Mouse (Mus musculus) limb, embryonic 12.5 days (tissue): Measurements from ENCODE around the gene Nup153. TPM values are rescaled to one million over a fixed set of nuclear protein-coding genes. Genes with fewer than 3 reads are reported as not detected.
A peak's percentile ranks its signal among the peaks of the same experiment; 100 is the strongest.

Source experiments
- ATAC-seq: fragments of 200-750 bp; cut with Nextera tagmentation; 2 replicates; pipeline ENCODE4 v1.8.0; 2017; ENCODE audit warnings: low read depth, moderate TSS enrichment; ENCODE audit not compliant: insufficient number of reproducible peaks, insufficient read depth, low FRiP score, low TSS enrichment
- H3K27ac ChIP-seq: fragments of 300-500 bp; sonication (generic); 2 replicates; pipeline ENCODE4 v1.5.1; 2016; ENCODE audit warnings: mild to moderate bottlenecking, moderate library complexity
- H3K27me3 ChIP-seq: fragments of 300-500 bp; sonication (generic); 2 replicates; pipeline ENCODE4 v1.6.1; 2016; ENCODE audit warnings: mild to moderate bottlenecking, moderate library complexity
- H3K36me3 ChIP-seq: fragments of 300-500 bp; sonication (generic); 2 replicates; pipeline ENCODE4 v1.6.1; 2016; ENCODE audit warnings: mild to moderate bottlenecking, moderate library complexity
- H3K4me1 ChIP-seq: fragments of 300-500 bp; sonication (generic); replicated peaks from 2 replicates; pipeline ENCODE4 v1.6.1; 2016
- H3K4me2 ChIP-seq: fragments of 300-500 bp; sonication (generic); 2 replicates; pipeline ENCODE4 v1.6.1; 2016; ENCODE audit warnings: mild to moderate bottlenecking, moderate library complexity
- H3K4me3 ChIP-seq: fragments of 300-500 bp; sonication (generic); replicated peaks from 2 replicates; pipeline ENCODE4 v1.5.1; 2016; ENCODE audit warnings: mild to moderate bottlenecking
- H3K9ac ChIP-seq: fragments of 300-500 bp; sonication (generic); replicated peaks from 2 replicates; pipeline ENCODE4 v1.6.1; 2016; ENCODE audit warnings: mild to moderate bottlenecking, moderate library complexity
- H3K9me3 ChIP-seq: fragments of 300-500 bp; sonication (generic); 2 replicates; pipeline ENCODE4 v1.6.1; 2016; ENCODE audit warnings: mild to moderate bottlenecking, moderate library complexity
- WGBS: fragments of 180-500 bp; shearing (Covaris S2); methylation state at CpG from one replicate; pipeline ENCODE4 v1.1.7; 2016; 5-methylcytosine and 5-hydroxymethylcytosine counted together
- polyA plus RNA-seq: library from polyadenylated mRNA; unstranded; fragments of >200 nt; fragmentation: Nextera tagmentation; extraction: Ambion mirVana; gene quantifications from 2 replicates; pipeline ENCODE4 v1.2.1, GENCODE M21; 2016

The Nup153 gene
- polyA plus RNA-seq, 1 experiment from 2014 or later = 41.0 TPM

DNA sequence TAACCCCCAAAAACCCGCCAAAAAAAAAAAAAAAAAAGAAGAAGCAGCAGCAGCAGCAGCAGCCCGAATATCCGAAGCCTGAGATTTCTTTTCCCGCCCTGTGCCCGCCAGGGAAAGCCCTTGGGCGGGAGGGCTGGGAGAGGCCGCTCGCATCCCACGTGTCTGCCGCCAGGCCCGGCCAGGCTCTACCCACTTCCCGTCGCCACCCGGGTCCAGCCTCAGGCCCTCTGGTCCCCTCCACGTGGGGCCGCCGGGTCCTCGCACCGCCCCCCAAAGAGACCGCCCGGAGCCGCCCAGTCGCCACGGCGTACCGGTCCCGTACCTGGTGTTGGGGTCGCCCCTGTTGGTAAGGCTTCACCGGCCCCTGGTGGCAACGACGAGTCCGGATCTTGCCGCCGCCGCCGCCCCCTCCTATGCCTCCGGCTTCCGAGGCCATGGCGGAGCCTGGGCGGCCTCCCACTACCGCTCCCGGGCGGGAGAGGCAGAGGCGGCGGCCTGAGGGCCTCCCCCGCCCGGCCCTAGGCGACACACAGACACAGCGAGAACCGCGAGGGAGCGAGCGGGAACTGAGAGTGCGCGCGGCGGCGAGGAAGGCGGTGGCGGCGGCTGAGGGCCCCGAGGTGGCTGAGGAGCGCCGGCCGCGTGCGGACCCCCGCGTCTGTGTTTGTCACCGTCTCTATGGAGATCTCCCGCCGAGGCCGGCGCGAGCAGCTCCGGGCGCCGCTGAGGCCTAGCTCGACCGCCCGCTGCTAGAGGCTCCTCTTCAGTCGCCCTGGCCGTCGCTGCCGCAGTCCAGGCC lies 503 bp downstream of the Nup153 start:
- no peaks in the 10 kb centered on the region for H3K27me3 ChIP-seq
- no peaks in the 10 kb centered on the region for H3K9me3 ChIP-seq
- peak overlapping the region; percentile 97 for H3K27ac ChIP-seq
- WGBS = under 1% methylated on average over 84 of the region's 85 CpGs
- H3K4me3 ChIP-seq = peak overlapping the region; percentile 99
- peak; percentile 81 for ATAC-seq
- peaks cover 12% of the 10 kb centered on the region for H3K4me1 ChIP-seq
- no peaks in the 10 kb centered on the region for H3K36me3 ChIP-seq
- H3K9ac ChIP-seq = peak overlapping the region; percentile 96
- H3K4me2 ChIP-seq = peak overlapping the region; percentile 73

DNA sequence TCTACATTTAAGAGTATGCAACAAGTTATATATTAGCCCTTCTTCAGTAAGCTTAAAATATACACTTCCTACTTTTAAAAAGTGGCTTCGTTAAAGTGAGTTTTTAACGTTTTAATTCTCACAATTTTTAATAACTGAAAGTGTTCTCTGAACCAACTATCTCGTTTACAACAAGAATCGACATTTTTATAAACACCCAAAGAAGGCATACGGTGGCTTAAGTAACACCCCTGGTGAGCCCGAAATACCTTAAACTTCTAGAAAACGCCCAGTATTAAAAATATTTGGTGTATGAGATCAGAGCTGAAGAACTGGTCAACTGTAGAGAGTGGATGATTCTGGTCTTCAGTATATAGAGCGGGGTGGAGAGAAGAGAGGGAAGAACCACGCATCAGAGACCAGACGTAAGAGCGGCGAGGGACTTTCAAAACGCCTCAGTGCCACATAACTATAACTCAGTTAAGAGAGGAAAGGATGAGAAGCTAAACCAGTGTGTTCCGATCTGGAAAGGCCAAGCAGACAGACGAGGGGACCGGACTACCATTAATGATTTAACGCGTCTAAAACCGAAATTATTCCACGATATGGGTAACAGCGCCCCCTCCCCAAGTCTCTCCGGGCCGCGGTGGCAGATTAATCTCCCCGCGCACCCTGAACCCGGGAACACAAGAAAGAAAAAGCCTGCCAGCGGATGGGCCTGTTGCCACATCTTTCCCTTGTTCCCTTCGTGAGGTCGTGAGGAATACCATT lies 1.3 kb downstream of the Nup153 start:
- ATAC-seq = no peak
- WGBS = under 1% methylated on average over 30 of the region's 30 CpGs

DNA sequence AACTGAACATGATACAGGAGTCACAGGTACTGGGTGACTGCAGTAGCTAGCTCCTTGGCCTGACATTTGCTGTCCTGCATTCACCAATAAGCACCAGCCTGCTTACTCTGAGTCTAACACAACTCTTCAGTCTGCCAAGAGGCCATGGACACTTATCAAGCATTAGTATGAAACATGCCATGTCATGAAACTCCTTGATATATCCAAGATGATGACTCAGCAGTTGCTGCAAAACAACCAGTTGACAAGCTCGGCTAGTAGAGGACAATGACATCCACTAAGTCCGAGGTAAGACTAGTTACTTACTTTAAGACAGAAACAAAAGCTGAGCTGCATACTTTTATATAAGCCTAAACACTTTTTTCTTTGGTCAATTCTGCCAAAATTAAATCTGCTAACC lies 2.5 kb downstream of the Nup153 start:
- H3K4me1 ChIP-seq = peaks cover 12% of the 10 kb centered on the region
- H3K36me3 ChIP-seq = no peaks in the 10 kb centered on the region
- ATAC-seq = no peak
- H3K4me2 ChIP-seq = peak overlapping the region; percentile 73
- no peaks in the 10 kb centered on the region for H3K9me3 ChIP-seq
- H3K9ac ChIP-seq = no peak overlapping the region
- no peak overlapping the region for H3K4me3 ChIP-seq
- H3K27ac ChIP-seq = no peak overlapping the region
- H3K27me3 ChIP-seq = no peaks in the 10 kb centered on the region
- 44% methylated on average over 2 of the region's 2 CpGs for WGBS

More for the DNA sequence above, 1.3 kb downstream of the Nup153 start:
- H3K4me3 ChIP-seq = peak overlapping the region; percentile 99
- no peaks in the 10 kb centered on the region for H3K9me3 ChIP-seq
- H3K4me2 ChIP-seq = peak overlapping the region; percentile 73
- no peaks in the 10 kb centered on the region for H3K36me3 ChIP-seq
- H3K4me1 ChIP-seq = peaks cover 12% of the 10 kb centered on the region
- H3K27ac ChIP-seq = peak overlapping the region; percentile 97
- H3K27me3 ChIP-seq = no peaks in the 10 kb centered on the region
- H3K9ac ChIP-seq = peak overlapping the region; percentile 96

DNA sequence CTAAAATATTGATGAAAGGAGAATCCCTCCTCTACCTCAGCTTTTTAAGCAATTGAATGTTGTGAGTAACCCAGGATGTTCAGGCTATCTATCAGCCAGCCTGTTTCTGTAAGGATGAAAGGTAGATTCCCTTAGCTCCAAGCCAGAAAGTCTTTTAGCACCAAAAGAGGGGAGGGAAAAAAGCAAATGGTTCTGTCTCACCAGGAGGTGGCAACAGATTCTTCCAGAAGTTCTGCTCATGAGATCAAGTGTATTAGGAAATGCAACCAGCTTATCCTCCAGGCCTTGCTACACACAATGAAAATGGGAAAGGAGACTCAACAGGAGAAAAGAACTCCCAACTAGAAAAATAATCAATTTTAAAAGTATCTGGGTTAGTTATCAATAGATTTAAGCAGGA lies 3.4 kb downstream of the Nup153 start:
- Histone ChIP-seq H3K9me3 (no peaks in the 10 kb centered on the region), H3K36me3 (no peaks in the 10 kb centered on the region), H3K4me1 (peaks cover 12% of the 10 kb centered on the region), H3K27me3 (no peaks in the 10 kb centered on the region), H3K9ac (no peak overlapping the region), H3K27ac (no peak overlapping the region), H3K4me2 (peak overlapping the region; percentile 73; the same call in 1 of the 2 replicates), H3K4me3 (no peak overlapping the region)
- ATAC-seq = no peak

DNA sequence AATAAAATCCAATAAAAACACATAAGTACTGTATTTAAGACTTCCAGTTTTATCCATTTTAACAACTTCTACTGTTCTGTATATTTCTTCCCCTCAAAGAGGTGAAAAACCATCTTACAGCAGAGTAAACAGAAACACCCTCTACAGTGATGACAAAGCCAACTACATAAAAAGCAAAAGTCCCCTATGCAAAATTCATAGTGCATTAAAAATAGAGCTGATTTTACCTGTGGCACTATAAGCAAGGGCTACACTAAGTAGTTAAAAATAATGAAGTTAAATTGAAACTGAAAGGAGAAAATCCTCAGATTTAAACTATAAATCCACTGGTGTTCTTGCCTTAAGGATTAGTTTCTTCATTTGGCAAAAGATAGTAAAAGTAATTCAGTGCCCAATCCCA lies 6.7 kb downstream of the Nup153 start:
- no peaks in the 10 kb centered on the region for H3K27me3 ChIP-seq
- H3K9ac ChIP-seq = no peak overlapping the region
- H3K4me2 ChIP-seq = no peak overlapping the region
- ATAC-seq = no peak
- peaks cover 12% of the 10 kb centered on the region for H3K4me1 ChIP-seq
- peaks cover 11% of the 10 kb centered on the region for H3K36me3 ChIP-seq
- H3K4me3 ChIP-seq = no peak overlapping the region
- H3K27ac ChIP-seq = no peak overlapping the region
- no peaks in the 10 kb centered on the region for H3K9me3 ChIP-seq

DNA sequence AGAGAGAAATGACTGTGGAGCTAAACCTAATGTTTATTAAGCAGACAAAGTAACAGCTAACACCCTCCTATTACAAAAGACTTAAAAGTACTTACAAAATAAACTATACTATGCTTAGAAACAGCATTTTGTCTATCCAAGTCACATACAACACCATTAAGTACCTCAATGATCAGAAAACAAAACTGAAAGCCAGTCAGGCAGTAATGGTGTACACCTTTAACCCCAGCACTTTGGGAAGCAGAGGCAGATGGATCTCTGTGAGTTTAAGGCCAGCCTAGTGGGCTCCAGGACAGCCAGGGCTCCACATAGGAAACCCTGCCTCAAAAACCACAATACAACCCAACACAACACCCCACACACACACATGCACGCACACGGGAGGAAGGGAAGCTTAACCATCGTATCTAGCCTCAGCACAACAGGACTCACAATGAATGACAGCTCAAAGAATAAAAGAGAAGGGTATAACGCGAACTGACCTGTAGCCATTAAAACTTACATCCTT lies 8.8 kb downstream of the Nup153 start:
- no peak for ATAC-seq
- Histone ChIP-seq H3K27ac (no peak overlapping the region), H3K4me2 (no peak overlapping the region), H3K27me3 (no peaks in the 10 kb centered on the region), H3K36me3 (peaks cover 23% of the 10 kb centered on the region), H3K9me3 (no peaks in the 10 kb centered on the region), H3K4me3 (no peak overlapping the region), H3K9ac (no peak overlapping the region), H3K4me1 (no peaks in the 10 kb centered on the region)
- WGBS = 78% methylated on average over 5 of the region's 5 CpGs

GRCm38 (mm10) chr13:46715976-46716639 lies 11.6 kb downstream of the Nup153 start:
- ATAC-seq = no peak
- Histone ChIP-seq H3K27ac (no peak overlapping the region), H3K4me2 (no peak overlapping the region), H3K4me3 (no peak overlapping the region), H3K9ac (no peak overlapping the region), H3K9me3 (no peaks in the 10 kb centered on the region), H3K4me1 (no peaks in the 10 kb centered on the region), H3K36me3 (peaks cover 46% of the 10 kb centered on the region), H3K27me3 (no peaks in the 10 kb centered on the region)
- WGBS = 55% methylated on average over 3 of the region's 3 CpGs

- 94% methylated on average over 5 of the region's 5 CpGs for WGBS
- H3K27ac ChIP-seq = no peak overlapping the region
- no peak for ATAC-seq
- H3K4me3 ChIP-seq = no peak overlapping the region
- no peak overlapping the region for H3K9ac ChIP-seq
- H3K4me2 ChIP-seq = no peak overlapping the region
- peaks cover 65% of the 10 kb centered on the region for H3K36me3 ChIP-seq
- H3K4me1 ChIP-seq = no peaks in the 10 kb centered on the region
- no peaks in the 10 kb centered on the region for H3K9me3 ChIP-seq
- no peaks in the 10 kb centered on the region for H3K27me3 ChIP-seq
These were observed 14.3 kb downstream of the Nup153 start for GRCm38 (mm10) chr13:46713486-46713885.

DNA sequence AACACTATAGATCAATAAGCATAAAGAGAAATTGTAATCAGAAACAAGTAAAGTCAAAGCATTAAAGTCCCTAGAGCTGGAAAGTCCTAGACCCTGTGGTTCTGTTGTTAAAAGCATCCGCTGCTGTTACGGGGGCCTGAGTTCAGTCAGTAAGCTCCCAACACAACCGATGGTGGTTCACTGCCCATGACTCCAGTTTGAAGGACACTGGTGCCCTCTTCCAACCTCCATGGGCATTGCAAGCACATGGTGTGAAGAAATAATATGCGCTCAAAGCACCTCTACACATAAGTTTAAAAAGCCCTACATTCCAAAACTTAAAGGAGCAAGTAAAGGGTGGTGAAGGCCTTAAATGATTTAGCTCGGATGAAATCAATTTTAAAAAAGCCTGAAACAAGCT lies 24.6 kb downstream of the Nup153 start:
- Histone ChIP-seq H3K4me1 (no peaks in the 10 kb centered on the region), H3K9ac (no peak overlapping the region), H3K27ac (no peak overlapping the region), H3K4me3 (no peak overlapping the region), H3K36me3 (peaks cover 46% of the 10 kb centered on the region), H3K4me2 (no peak overlapping the region), H3K9me3 (no peaks in the 10 kb centered on the region), H3K27me3 (no peaks in the 10 kb centered on the region)
- no peak for ATAC-seq
- WGBS = 86% methylated on average over 5 of the region's 5 CpGs

DNA sequence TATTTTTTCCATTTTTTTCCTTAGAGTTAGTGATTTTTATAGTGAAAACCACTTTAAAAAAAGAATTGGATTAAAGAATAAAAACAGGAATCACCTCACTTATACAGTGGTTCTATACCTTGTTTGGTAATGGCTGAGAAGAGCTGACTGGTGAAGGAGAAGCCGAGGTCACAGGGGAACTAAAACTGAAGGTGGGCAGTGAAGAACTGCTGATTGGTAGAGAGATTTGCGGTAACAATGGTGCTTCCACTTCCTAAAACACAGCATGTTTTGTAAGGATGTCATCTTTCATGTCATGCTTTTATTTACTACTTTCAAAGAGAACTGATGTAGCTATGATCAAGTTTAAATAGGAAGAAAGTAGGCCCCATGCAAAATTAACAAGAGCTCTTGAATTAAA lies 26.3 kb downstream of the Nup153 start:
- peaks cover 48% of the 10 kb centered on the region for H3K36me3 ChIP-seq
- H3K9ac ChIP-seq = no peak overlapping the region
- no peak overlapping the region for H3K4me2 ChIP-seq

GRCm38 (mm10) chr13:46699372-46699771 lies 28.4 kb downstream of the Nup153 start:
- no peak overlapping the region for H3K4me2 ChIP-seq
- 92% methylated on average over 1 of the region's 1 CpGs for WGBS
- no peaks in the 10 kb centered on the region for H3K27me3 ChIP-seq
- no peaks in the 10 kb centered on the region for H3K9me3 ChIP-seq
- H3K4me1 ChIP-seq = no peaks in the 10 kb centered on the region
- H3K4me3 ChIP-seq = no peak overlapping the region
- H3K36me3 ChIP-seq = peaks cover 57% of the 10 kb centered on the region
- ATAC-seq = no peak
- H3K9ac ChIP-seq = no peak overlapping the region
- no peak overlapping the region for H3K27ac ChIP-seq

More for the DNA sequence above, 26.3 kb downstream of the Nup153 start:
- Histone ChIP-seq H3K27me3 (no peaks in the 10 kb centered on the region), H3K9me3 (no peaks in the 10 kb centered on the region), H3K4me3 (no peak overlapping the region), H3K4me1 (no peaks in the 10 kb centered on the region), H3K27ac (no peak overlapping the region)
- WGBS = 95% methylated on average over 2 of the region's 2 CpGs
- ATAC-seq = no peak
